Mouse (Mus musculus) stomach, embryonic 14.5 days (tissue): Measurements from ENCODE around the gene Taf4. TPM values are rescaled to one million over a fixed set of nuclear protein-coding genes. Genes with fewer than 3 reads are reported as not detected.
A peak's percentile ranks its signal among the peaks of the same experiment; 100 is the strongest.

Source experiments
- ATAC-seq: fragments of 200-750 bp; cut with Nextera tagmentation; 2 replicates; pipeline ENCODE4 v1.8.0; 2017; ENCODE audit warnings: low read depth, moderate TSS enrichment; ENCODE audit not compliant: insufficient number of reproducible peaks, insufficient read depth, low FRiP score
- H3K27ac ChIP-seq: fragments of 300-500 bp; sonication (generic); 2 replicates; pipeline ENCODE4 v1.5.1; 2014; ENCODE audit warnings: mild to moderate bottlenecking, low read length, moderate library complexity, mixed read lengths
- H3K27me3 ChIP-seq: fragments of 300-500 bp; sonication (generic); 2 replicates; pipeline ENCODE4 v1.6.1; 2014; ENCODE audit warnings: low read length, control low read depth, mixed read lengths; ENCODE audit not compliant: control insufficient read depth, insufficient read depth
- H3K36me3 ChIP-seq: fragments of 300-500 bp; sonication (generic); 2 replicates; pipeline ENCODE4 v1.6.1; 2014; ENCODE audit warnings: mild to moderate bottlenecking, control low read depth, low read length, moderate library complexity, mixed read lengths; ENCODE audit not compliant: control insufficient read depth, insufficient read depth
- H3K4me1 ChIP-seq: fragments of 300-500 bp; sonication (generic); 2 replicates; pipeline ENCODE4 v1.6.1; 2014; ENCODE audit warnings: low read length, control low read depth, mixed read lengths; ENCODE audit not compliant: control insufficient read depth, insufficient read depth
- H3K4me2 ChIP-seq: fragments of 300-500 bp; sonication (generic); replicated peaks from 2 replicates; pipeline ENCODE4 v1.6.1; 2014; ENCODE audit warnings: low read depth, low read length, control low read depth
- H3K4me3 ChIP-seq: fragments of 300-500 bp; sonication (generic); 2 replicates; pipeline ENCODE4 v1.5.1; 2014; ENCODE audit warnings: low read depth, low read length, control low read depth
- H3K9ac ChIP-seq: fragments of 300-500 bp; sonication (generic); replicated peaks from 2 replicates; pipeline ENCODE4 v1.6.1; 2014; ENCODE audit warnings: low read depth, mild to moderate bottlenecking, control low read depth, low read length, moderate library complexity, mixed read lengths
- H3K9me3 ChIP-seq: fragments of 300-500 bp; sonication (generic); 2 replicates; pipeline ENCODE4 v1.6.1; 2016; ENCODE audit warnings: low read depth, low read length, control low read depth; ENCODE audit not compliant: control insufficient read depth
- WGBS: fragments of 180-500 bp; shearing (Covaris S2); extraction: QIAGEN DNeasy Blood & Tissue Kit; methylation state at CpG from one replicate; pipeline ENCODE4 v1.1.7; 2014; 5-methylcytosine and 5-hydroxymethylcytosine counted together
- polyA plus RNA-seq: library from polyadenylated mRNA; unstranded; fragments of >200 nt; fragmentation: Nextera tagmentation; extraction: Ambion mirVana; gene quantifications from 2 replicates; pipeline ENCODE4 v1.2.1, GENCODE M21; 2014

Gene Taf4
- polyA plus RNA-seq, 1 experiment from 2014 or later = 6.8 TPM

DNA sequence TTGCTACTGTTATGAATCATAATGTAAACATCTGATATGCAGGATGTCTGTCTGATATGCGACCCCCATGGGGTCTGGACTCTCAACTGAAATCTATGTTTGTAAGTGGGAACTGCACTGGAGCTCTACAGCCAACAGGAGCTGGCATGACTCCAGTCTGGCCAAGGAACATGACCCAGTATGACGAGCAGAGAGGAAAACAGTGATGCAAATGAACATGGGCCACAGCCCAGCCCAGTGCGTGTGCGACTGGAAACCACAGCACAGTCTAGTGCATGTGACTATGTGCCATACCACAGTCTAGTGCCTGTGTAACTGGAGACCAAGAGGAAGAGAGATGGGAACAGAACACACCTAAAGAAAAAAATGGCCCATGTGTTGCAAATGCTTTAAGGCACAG lies 56.4 kb downstream of the Taf4 start:
- Histone ChIP-seq H3K4me3 (no peak overlapping the region), H3K9me3 (no peaks in the 10 kb centered on the region; the same call in 1 of the 2 replicates), H3K36me3 (peaks cover 47% of the 10 kb centered on the region), H3K4me2 (no peak overlapping the region), H3K27me3 (no peaks in the 10 kb centered on the region), H3K27ac (no peak overlapping the region), H3K4me1 (no peaks in the 10 kb centered on the region), H3K9ac (no peak overlapping the region)
- ATAC-seq = no peak
- WGBS = 75% methylated on average over 4 of the region's 4 CpGs

- WGBS = 36% methylated on average over 5 of the region's 5 CpGs
- Histone ChIP-seq H3K9me3 (no peaks in the 10 kb centered on the region; the same call in 1 of the 2 replicates), H3K9ac (no peak overlapping the region), H3K4me2 (no peak overlapping the region), H3K4me3 (no peak overlapping the region), H3K27ac (no peak overlapping the region), H3K27me3 (no peaks in the 10 kb centered on the region), H3K4me1 (no peaks in the 10 kb centered on the region), H3K36me3 (peaks cover 41% of the 10 kb centered on the region)
- ATAC-seq = peak; percentile 73; the same call in 1 of the 2 replicates
Observed at GRCm38 (mm10) chr2:179916877-179917673, 59.4 kb downstream of the Taf4 start.

- no peak overlapping the region for H3K9ac ChIP-seq
- peaks cover 23% of the 10 kb centered on the region; the same call in 1 of the 2 replicates for H3K36me3 ChIP-seq
Observed at GRCm38 (mm10) chr2:179914246-179914645, 62.2 kb downstream of the Taf4 start.

GRCm38 (mm10) chr2:179913349-179913748 lies 63.1 kb downstream of the Taf4 start:
- ATAC-seq = no peak
- Histone ChIP-seq H3K4me2 (no peak overlapping the region), H3K27me3 (no peaks in the 10 kb centered on the region), H3K4me1 (no peaks in the 10 kb centered on the region), H3K9ac (no peak overlapping the region), H3K4me3 (no peak overlapping the region), H3K9me3 (no peaks in the 10 kb centered on the region), H3K27ac (no peak overlapping the region), H3K36me3 (peaks cover 23% of the 10 kb centered on the region; the same call in 1 of the 2 replicates)
- WGBS = 78% methylated on average over 15 of the region's 15 CpGs

More at GRCm38 (mm10) chr2:179914246-179914645, 62.2 kb downstream of the Taf4 start:
- Histone ChIP-seq H3K9me3 (no peaks in the 10 kb centered on the region), H3K4me1 (no peaks in the 10 kb centered on the region), H3K27me3 (no peaks in the 10 kb centered on the region), H3K27ac (no peak overlapping the region), H3K4me2 (no peak overlapping the region), H3K4me3 (no peak overlapping the region)
- no peak for ATAC-seq
- 77% methylated on average over 2 of the region's 2 CpGs for WGBS

GRCm38 (mm10) chr2:179912911-179913310 lies 63.5 kb downstream of the Taf4 start:
- no peak overlapping the region for H3K27ac ChIP-seq
- no peaks in the 10 kb centered on the region for H3K9me3 ChIP-seq
- no peak overlapping the region for H3K4me2 ChIP-seq
- H3K4me1 ChIP-seq = no peaks in the 10 kb centered on the region
- no peak overlapping the region for H3K4me3 ChIP-seq
- H3K36me3 ChIP-seq = peaks cover 20% of the 10 kb centered on the region; the same call in 1 of the 2 replicates
- no peaks in the 10 kb centered on the region for H3K27me3 ChIP-seq
- H3K9ac ChIP-seq = no peak overlapping the region
- 46% methylated on average over 12 of the region's 12 CpGs for WGBS
- ATAC-seq = no peak

- no peak for ATAC-seq
- H3K4me3 ChIP-seq = no peak overlapping the region
- H3K9me3 ChIP-seq = no peaks in the 10 kb centered on the region
- no peaks in the 10 kb centered on the region for H3K4me1 ChIP-seq
- no peak overlapping the region for H3K4me2 ChIP-seq
- H3K36me3 ChIP-seq = no peaks in the 10 kb centered on the region
- 84% methylated on average over 2 of the region's 2 CpGs for WGBS
- no peak overlapping the region for H3K27ac ChIP-seq
- H3K9ac ChIP-seq = no peak overlapping the region
- no peaks in the 10 kb centered on the region for H3K27me3 ChIP-seq
Observed at GRCm38 (mm10) chr2:179896949-179897348, 79.5 kb downstream of the Taf4 start.

- no peaks in the 10 kb centered on the region for H3K27me3 ChIP-seq
Observed at GRCm38 (mm10) chr2:179891048-179891447, 85.4 kb downstream of the Taf4 start.

GRCm38 (mm10) chr2:179884561-179884960 lies 91.9 kb downstream of the Taf4 start:
- Histone ChIP-seq H3K4me1 (no peaks in the 10 kb centered on the region), H3K27me3 (no peaks in the 10 kb centered on the region), H3K4me2 (no peak overlapping the region), H3K36me3 (no peaks in the 10 kb centered on the region), H3K4me3 (no peak overlapping the region), H3K9me3 (no peaks in the 10 kb centered on the region), H3K27ac (no peak overlapping the region), H3K9ac (no peak overlapping the region)
- 0 out of 2 replicates have a peak, but pooled peaks have one; percentile 36 for ATAC-seq
- WGBS = 35% methylated on average over 7 of the region's 7 CpGs

More at GRCm38 (mm10) chr2:179891048-179891447, 85.4 kb downstream of the Taf4 start:
- no peak overlapping the region for H3K4me2 ChIP-seq
- H3K9me3 ChIP-seq = no peaks in the 10 kb centered on the region
- no peaks in the 10 kb centered on the region for H3K4me1 ChIP-seq
- H3K9ac ChIP-seq = no peak overlapping the region
- no peak overlapping the region for H3K27ac ChIP-seq
- no peak overlapping the region for H3K4me3 ChIP-seq
- H3K36me3 ChIP-seq = no peaks in the 10 kb centered on the region
- ATAC-seq = no peak
- 70% methylated on average over 3 of the region's 3 CpGs for WGBS
